Mouse (Mus musculus) embryonic facial prominence, embryonic 10.5 days (tissue): Measurements from ENCODE around the gene Cphx3. TPM values are rescaled to one million over a fixed set of nuclear protein-coding genes. Genes with fewer than 3 reads are reported as not detected.
"Not testable (repeated sequence)": the region's sequence is repeated elsewhere in the genome, so short reads cannot be mapped to it uniquely, and the experiment has no call there.

Experiments used
- DNase-seq: peaks from one replicate; pipeline ENCODE4 v3.0.0-alpha.2; 2017; ENCODE audit warnings: low spot score
- H3K27ac ChIP-seq: fragments of 300-500 bp; sonication (generic); replicated peaks from 2 replicates; pipeline ENCODE4 v1.5.1; 2016; ENCODE audit warnings: mild to moderate bottlenecking
- H3K27me3 ChIP-seq: fragments of 300-500 bp; sonication (generic); replicated peaks from 2 replicates; pipeline ENCODE4 v1.6.1; 2016; ENCODE audit warnings: low read depth, mild to moderate bottlenecking; ENCODE audit not compliant: poor library complexity, severe bottlenecking
- H3K36me3 ChIP-seq: fragments of 300-500 bp; sonication (generic); replicated peaks from 2 replicates; pipeline ENCODE4 v1.6.1; 2016; ENCODE audit warnings: mild to moderate bottlenecking, moderate library complexity
- H3K4me1 ChIP-seq: fragments of 300-500 bp; sonication (generic); 2 replicates; pipeline ENCODE4 v1.6.1; 2016
- H3K4me3 ChIP-seq: fragments of 300-500 bp; sonication (generic); 2 replicates; pipeline ENCODE4 v1.5.1; 2016; ENCODE audit warnings: mild to moderate bottlenecking, moderate library complexity
- H3K9me3 ChIP-seq: fragments of 300-500 bp; sonication (generic); 2 replicates; pipeline ENCODE4 v1.6.1; 2016; ENCODE audit warnings: mild to moderate bottlenecking
- WGBS: fragments of 180-500 bp; shearing (Covaris S2); methylation state at CpG from one replicate; pipeline ENCODE4 v1.1.7; 2016; 5-methylcytosine and 5-hydroxymethylcytosine counted together
- polyA plus RNA-seq: library from polyadenylated mRNA; unstranded; fragments of >200 nt; fragmentation: Nextera tagmentation; extraction: Ambion mirVana; gene quantifications from 2 replicates; pipeline ENCODE4 v1.2.1, GENCODE M21; 2016

Cphx3 gene
- polyA plus RNA-seq = not detected in 2 replicates

GRCm38 (mm10) chr14:26081997-26082396 is at the start of gene Cphx3:
TSS of gene Cphx3 (plus strand) at chr14:26082297.
- not testable (repeated sequence) for H3K36me3 ChIP-seq

DNA sequence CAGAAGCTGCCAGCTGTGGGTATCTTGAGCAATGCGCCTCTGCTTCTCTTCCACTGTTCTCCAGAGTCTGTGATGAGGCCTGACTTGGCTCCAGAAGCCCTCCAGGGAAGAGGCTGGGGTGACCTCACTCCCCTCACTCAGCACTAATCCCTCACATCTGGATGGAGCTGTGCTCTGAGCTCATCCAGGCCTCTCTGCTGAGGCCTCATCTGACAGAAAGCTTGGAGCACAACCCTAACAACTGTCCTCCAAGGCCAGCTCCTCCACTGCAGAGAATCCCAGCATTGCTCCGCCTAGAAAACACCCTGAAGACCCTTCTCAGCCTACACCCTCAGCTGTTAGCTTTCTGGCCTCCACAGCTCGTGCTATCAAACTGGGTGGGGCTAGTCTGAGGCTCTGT is 47.7 kb upstream of the Cphx3 start:
- not testable (repeated sequence) for DNase-seq, H3K9me3 ChIP-seq, H3K27ac ChIP-seq, H3K4me3 ChIP-seq, H3K4me1 ChIP-seq, H3K36me3 ChIP-seq, H3K27me3 ChIP-seq
- no CpG with 5 or more reads among the region's 3 CpGs for WGBS

More at GRCm38 (mm10) chr14:26081997-26082396, at the start of gene Cphx3:
- not testable (repeated sequence) for DNase-seq, H3K27ac ChIP-seq, H3K4me3 ChIP-seq, H3K27me3 ChIP-seq, H3K9me3 ChIP-seq, H3K4me1 ChIP-seq
- WGBS = no CpG with 5 or more reads among the region's 1 CpGs

DNA sequence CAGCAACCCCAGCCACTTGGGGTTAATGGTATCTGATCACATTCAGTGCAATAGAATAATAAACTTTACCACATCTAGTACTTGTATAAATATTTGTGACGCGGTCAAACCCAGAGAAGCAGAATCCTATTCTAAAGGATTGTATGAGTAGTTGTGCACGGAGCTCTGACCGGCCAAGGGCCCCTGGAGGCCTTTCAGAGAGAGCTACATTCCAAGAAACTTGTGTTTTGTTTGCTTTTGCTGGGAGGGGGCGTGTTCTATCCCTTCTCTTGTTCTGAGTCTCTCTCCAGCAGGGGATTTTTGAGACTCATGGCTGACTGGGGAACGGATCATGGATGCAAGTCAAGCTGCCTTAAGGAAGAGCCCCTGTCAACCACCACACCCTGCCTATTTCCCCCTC is 46.7 kb upstream of the Cphx3 start:
- not testable (repeated sequence) for H3K36me3 ChIP-seq, H3K27ac ChIP-seq, H3K4me3 ChIP-seq, H3K4me1 ChIP-seq, H3K27me3 ChIP-seq, H3K9me3 ChIP-seq, DNase-seq
- no CpG with 5 or more reads among the region's 6 CpGs for WGBS

DNA sequence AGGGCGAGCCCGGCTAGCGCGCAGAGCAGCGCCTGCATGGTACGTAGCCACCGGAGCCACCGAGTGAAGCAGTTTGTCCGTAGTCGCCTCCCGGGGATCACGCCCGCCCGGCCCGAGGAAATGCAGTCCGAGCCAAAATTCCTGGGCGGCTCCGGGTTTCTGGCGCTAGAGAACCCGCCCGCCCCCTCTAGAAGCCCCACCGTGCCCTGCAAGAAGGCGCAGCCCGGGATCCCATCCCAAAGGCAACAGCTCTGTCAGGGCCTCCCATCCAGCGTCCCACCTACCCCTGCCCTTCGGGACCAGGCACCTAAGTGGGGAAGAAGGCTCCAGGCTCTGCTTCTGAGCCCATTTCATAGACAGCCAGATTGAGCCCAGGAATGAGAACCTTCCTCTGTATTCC is 39.5 kb upstream of the Cphx3 start, which contains the start of gene Gm9780:
Gene Gm9780 (minus strand): TSS at position 101 of the 400 bp plus-strand sequence.
- not testable (repeated sequence) for H3K27ac ChIP-seq, DNase-seq, H3K36me3 ChIP-seq, H3K9me3 ChIP-seq, H3K27me3 ChIP-seq, H3K4me1 ChIP-seq, H3K4me3 ChIP-seq
- no CpG with 5 or more reads among the region's 26 CpGs for WGBS

DNA sequence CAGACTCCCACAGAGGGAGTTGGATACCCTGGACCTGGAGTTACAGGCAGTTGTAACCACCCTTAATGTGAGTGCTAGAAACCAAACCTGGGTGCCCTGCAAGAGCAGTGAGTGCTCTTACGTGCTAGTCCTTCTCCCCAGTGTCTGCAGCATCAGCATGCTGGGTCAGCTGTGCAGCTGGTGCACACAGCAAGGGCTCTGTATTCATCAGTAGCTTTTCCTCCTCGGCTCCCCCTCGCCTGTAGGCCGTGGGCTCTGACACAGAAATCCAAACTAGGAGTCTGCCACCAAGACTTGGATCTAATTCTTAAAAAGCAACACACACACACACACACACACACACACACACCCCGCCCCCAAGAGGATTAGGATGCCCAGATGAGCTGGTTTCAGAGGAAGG is 37.1 kb upstream of the Cphx3 start:
- no CpG with 5 or more reads among the region's 5 CpGs for WGBS
- H3K27me3 ChIP-seq, H3K9me3 ChIP-seq, DNase-seq, H3K4me1 ChIP-seq, H3K36me3 ChIP-seq, H3K4me3 ChIP-seq, H3K27ac ChIP-seq: not testable (repeated sequence)

GRCm38 (mm10) chr14:26047026-26047425 is 35.1 kb upstream of the Cphx3 start:
- not testable (repeated sequence) for H3K36me3 ChIP-seq, H3K9me3 ChIP-seq, H3K27ac ChIP-seq, DNase-seq, H3K4me3 ChIP-seq, H3K27me3 ChIP-seq, H3K4me1 ChIP-seq
- WGBS = no CpG with 5 or more reads among the region's 8 CpGs

GRCm38 (mm10) chr14:26048767-26049166 is 33.3 kb upstream of the Cphx3 start:
- not testable (repeated sequence) for H3K27me3 ChIP-seq, H3K4me3 ChIP-seq, H3K4me1 ChIP-seq, DNase-seq, H3K9me3 ChIP-seq, H3K36me3 ChIP-seq, H3K27ac ChIP-seq
- no CpG with 5 or more reads among the region's 9 CpGs for WGBS

- DNase-seq, H3K27me3 ChIP-seq, H3K9me3 ChIP-seq, H3K4me1 ChIP-seq, H3K4me3 ChIP-seq, H3K36me3 ChIP-seq, H3K27ac ChIP-seq: not testable (repeated sequence)
- WGBS = no CpG with 5 or more reads among the region's 3 CpGs
Observed at GRCm38 (mm10) chr14:26058184-26058583, 23.9 kb upstream of the Cphx3 start.

DNA sequence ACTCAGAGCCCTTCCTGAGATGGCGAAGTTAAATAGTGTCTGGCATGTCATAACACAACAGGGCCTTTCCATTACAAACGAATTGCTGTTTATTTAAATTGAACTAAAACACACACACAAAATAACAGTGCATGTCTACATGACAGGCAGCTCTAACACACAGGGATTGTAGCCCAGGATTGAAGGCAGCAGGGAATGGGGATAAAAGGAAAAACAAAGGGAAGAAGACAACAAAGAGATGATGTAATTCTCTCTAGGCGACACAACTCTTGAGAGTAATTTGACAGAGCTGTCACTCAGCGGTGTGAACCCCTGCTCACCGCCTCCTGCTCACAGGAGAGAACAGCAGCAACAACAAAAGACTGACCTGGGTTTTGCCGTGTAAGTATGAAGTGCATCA is 22.7 kb upstream of the Cphx3 start:
- H3K27me3 ChIP-seq, DNase-seq, H3K4me3 ChIP-seq, H3K9me3 ChIP-seq, H3K4me1 ChIP-seq, H3K27ac ChIP-seq, H3K36me3 ChIP-seq: not testable (repeated sequence)
- no CpG with 5 or more reads among the region's 6 CpGs for WGBS

GRCm38 (mm10) chr14:26066574-26067324 is 15.3 kb upstream of the Cphx3 start:
- H3K4me3 ChIP-seq, H3K9me3 ChIP-seq, H3K27ac ChIP-seq, H3K36me3 ChIP-seq, DNase-seq, H3K4me1 ChIP-seq, H3K27me3 ChIP-seq: not testable (repeated sequence)
- WGBS = no CpG with 5 or more reads among the region's 44 CpGs

DNA sequence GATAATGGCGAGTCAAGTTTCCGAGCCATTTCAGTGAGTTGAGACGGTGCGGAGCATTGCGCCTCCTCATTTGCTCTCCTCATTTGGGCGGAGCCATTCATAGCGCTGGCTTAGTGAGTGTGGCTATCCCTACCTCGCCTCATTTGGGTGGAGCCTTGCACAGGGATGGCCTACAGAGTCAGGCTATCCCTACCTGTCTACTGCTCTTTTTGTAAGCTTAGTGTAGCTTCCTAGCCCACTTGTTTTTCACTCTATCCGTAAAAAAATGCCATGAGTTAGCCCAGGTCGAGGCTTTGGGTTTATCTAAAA is 14.8 kb upstream of the Cphx3 start, which contains the start of gene Tmem254c:
Gene Tmem254c (minus strand): TSS at position 31 of the 309 bp plus-strand sequence.
- not testable (repeated sequence) for H3K4me3 ChIP-seq, H3K27me3 ChIP-seq, DNase-seq, H3K4me1 ChIP-seq, H3K36me3 ChIP-seq, H3K9me3 ChIP-seq, H3K27ac ChIP-seq
- WGBS = no CpG with 5 or more reads among the region's 10 CpGs

GRCm38 (mm10) chr14:26076620-26077390 is 5.3 kb upstream of the Cphx3 start:
- H3K36me3 ChIP-seq, H3K27ac ChIP-seq, H3K4me1 ChIP-seq, DNase-seq, H3K4me3 ChIP-seq, H3K9me3 ChIP-seq, H3K27me3 ChIP-seq: not testable (repeated sequence)
- no CpG with 5 or more reads among the region's 5 CpGs for WGBS

DNA sequence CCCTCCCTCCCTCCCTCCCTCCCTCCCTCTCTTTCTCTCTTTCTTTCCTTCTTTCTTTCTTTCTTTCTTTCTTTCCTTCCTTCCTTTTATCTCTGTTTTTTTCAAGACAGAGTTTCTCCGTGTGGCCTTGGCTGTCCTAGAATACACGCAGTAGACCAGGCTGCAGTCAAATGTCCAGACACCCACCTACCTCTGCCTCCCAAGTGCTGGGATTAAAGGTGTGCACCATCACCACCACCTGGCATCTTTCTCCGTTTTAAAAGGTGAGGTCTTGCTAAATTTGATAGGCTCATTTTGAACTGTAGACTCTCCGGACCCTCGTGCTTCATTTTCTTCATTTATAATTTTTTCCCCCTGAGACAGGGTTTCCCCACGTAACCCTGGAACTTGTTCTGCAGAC is 881 bp upstream of the Cphx3 start, which contains the start of gene Cphx2:
Gene Cphx2 (plus strand): TSS at position 301 of the 400 bp plus-strand sequence.
- DNase-seq, H3K36me3 ChIP-seq, H3K4me1 ChIP-seq, H3K4me3 ChIP-seq, H3K9me3 ChIP-seq, H3K27ac ChIP-seq, H3K27me3 ChIP-seq: not testable (repeated sequence)
- no CpG with 5 or more reads among the region's 6 CpGs for WGBS
